Mouse (Mus musculus): ENCODE measurements around the gene Efna5.

Efna5 gene

GRCm38 (mm10) chr17:62786602-62786907, 94.6 kb downstream of the Efna5 start:
- DNase-seq, result no peak

GRCm38 (mm10) chr17:62785781-62786601, 95.1 kb downstream of the Efna5 start:
- no peak for DNase-seq

GRCm38 (mm10) chr17:62784274-62785171, 96.6 kb downstream of the Efna5 start:
- peak; percentile 16 to 47 for DNase-seq

- DNase-seq, result peak; percentile 87 to 91
These were observed 97.4 kb downstream of the Efna5 start for GRCm38 (mm10) chr17:62783524-62784273.

- peak; percentile 7 to 55 for DNase-seq
These were observed 98.2 kb downstream of the Efna5 start for GRCm38 (mm10) chr17:62782826-62783404.

- DNase-seq, result no peak
These were observed 100.0 kb downstream of the Efna5 start for GRCm38 (mm10) chr17:62781120-62781519.

- DNase-seq, result no peak
These were observed 103.1 kb downstream of the Efna5 start for GRCm38 (mm10) chr17:62777858-62778564.

- DNase-seq, result no peak
These were observed 104.4 kb downstream of the Efna5 start for GRCm38 (mm10) chr17:62776710-62777109.

GRCm38 (mm10) chr17:62775976-62776375, 105.1 kb downstream of the Efna5 start:
- DNase-seq, result peak in 1 of 2 experiments; percentile 11

- no peak for DNase-seq
These were observed 105.7 kb downstream of the Efna5 start for GRCm38 (mm10) chr17:62775401-62775800.

- no peak for DNase-seq
These were observed 106.4 kb downstream of the Efna5 start for GRCm38 (mm10) chr17:62774749-62775148.

GRCm38 (mm10) chr17:62766705-62767104, 114.4 kb downstream of the Efna5 start:
- no peak for DNase-seq

- DNase-seq, result no peak
These were observed 116.0 kb downstream of the Efna5 start for GRCm38 (mm10) chr17:62765165-62765564.

GRCm38 (mm10) chr17:62756951-62757350, 124.2 kb downstream of the Efna5 start:
- no peak for DNase-seq

- no peak for DNase-seq
These were observed 125.5 kb downstream of the Efna5 start for GRCm38 (mm10) chr17:62755635-62756034.

GRCm38 (mm10) chr17:62754638-62755037, 126.5 kb downstream of the Efna5 start:
- no peak for DNase-seq

GRCm38 (mm10) chr17:62752381-62752889, 128.7 kb downstream of the Efna5 start:
- no peak for DNase-seq

GRCm38 (mm10) chr17:62750647-62751046, 130.5 kb downstream of the Efna5 start:
- DNase-seq, result no peak

GRCm38 (mm10) chr17:62748803-62749619, 132.1 kb downstream of the Efna5 start:
- DNase-seq, result no peak

GRCm38 (mm10) chr17:62747381-62747780, 133.7 kb downstream of the Efna5 start:
- no peak for DNase-seq

GRCm38 (mm10) chr17:62746827-62747226, 134.3 kb downstream of the Efna5 start:
- DNase-seq, result no peak

Data from kidney, postnatal 25 days (tissue).